Mouse (Mus musculus) midbrain, embryonic 12.5 days (tissue): ENCODE results near the gene Rev3l. TPM values are rescaled to one million over a fixed set of nuclear protein-coding genes. Genes with fewer than 3 reads are reported as not detected.
"Not testable (repeated sequence)": the region's sequence is repeated elsewhere in the genome, so short reads cannot be mapped to it uniquely, and the experiment has no call there.

Source experiments
- ATAC-seq: fragments of 200-750 bp; cut with Nextera tagmentation; 2 replicates; pipeline ENCODE4 v1.8.0; 2017; ENCODE audit warnings: low read depth, moderate TSS enrichment, moderate library complexity; ENCODE audit not compliant: low FRiP score
- H3K27ac ChIP-seq: fragments of 300-500 bp; sonication (generic); replicated peaks from 2 replicates; pipeline ENCODE4 v1.5.1; 2016; ENCODE audit warnings: mild to moderate bottlenecking
- H3K27me3 ChIP-seq: fragments of 300-500 bp; sonication (generic); 2 replicates; pipeline ENCODE4 v1.6.1; 2016; ENCODE audit warnings: mild to moderate bottlenecking
- H3K36me3 ChIP-seq: fragments of 300-500 bp; sonication (generic); 2 replicates; pipeline ENCODE4 v1.6.1; 2016
- H3K4me1 ChIP-seq: fragments of 300-500 bp; sonication (generic); 2 replicates; pipeline ENCODE4 v1.6.1; 2016
- H3K4me2 ChIP-seq: fragments of 300-500 bp; sonication (generic); replicated peaks from 2 replicates; pipeline ENCODE4 v1.6.1; 2016; ENCODE audit warnings: mild to moderate bottlenecking, moderate library complexity
- H3K4me3 ChIP-seq: fragments of 300-500 bp; sonication (generic); 2 replicates; pipeline ENCODE4 v1.5.1; 2016; ENCODE audit warnings: mild to moderate bottlenecking
- H3K9ac ChIP-seq: fragments of 300-500 bp; sonication (generic); replicated peaks from 2 replicates; pipeline ENCODE4 v1.6.1; 2016; ENCODE audit warnings: mild to moderate bottlenecking, moderate library complexity
- H3K9me3 ChIP-seq: fragments of 300-500 bp; sonication (generic); 2 replicates; pipeline ENCODE4 v1.6.1; 2016; ENCODE audit warnings: mild to moderate bottlenecking
- WGBS: fragments of 180-500 bp; shearing (Covaris S2); methylation state at CpG from one replicate; pipeline ENCODE4 v1.1.7; 2016; 5-methylcytosine and 5-hydroxymethylcytosine counted together
- polyA plus RNA-seq: library from polyadenylated mRNA; unstranded; fragments of >200 nt; fragmentation: Nextera tagmentation; extraction: Ambion mirVana; gene quantifications from 2 replicates; pipeline ENCODE4 v1.2.1, GENCODE M21; 2016

The Rev3l gene
- polyA plus RNA-seq, 1 experiment from 2014 or later = 20.7 TPM

DNA sequence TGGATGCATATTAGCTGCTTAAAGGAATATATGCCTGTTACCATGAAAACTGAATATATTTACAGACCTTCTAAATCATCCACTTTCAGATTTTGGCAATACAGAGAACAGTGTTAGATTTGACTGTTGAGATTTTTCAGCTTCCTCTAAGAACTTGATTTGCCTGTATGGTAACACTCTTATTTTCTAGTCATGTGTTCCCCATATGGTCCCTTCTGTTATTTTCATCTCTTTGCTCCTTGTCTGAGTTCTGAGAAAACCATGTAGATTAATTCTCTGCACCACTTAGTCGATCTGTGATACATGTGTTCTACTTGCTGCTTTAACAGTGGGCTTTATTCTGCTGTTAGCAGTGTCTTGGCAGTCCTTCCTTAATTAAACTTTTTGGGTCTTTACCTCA, 110.7 kb downstream of the Rev3l start:
- Histone ChIP-seq H3K9me3 (no peaks in the 10 kb centered on the region), H3K36me3 (peaks cover 41% of the 10 kb centered on the region), H3K27me3 (no peaks in the 10 kb centered on the region), H3K4me3 (no peak overlapping the region), H3K4me2 (no peak overlapping the region), H3K4me1 (no peaks in the 10 kb centered on the region), H3K9ac (no peak overlapping the region), H3K27ac (no peak overlapping the region)
- 84% methylated on average over 1 of the region's 1 CpGs for WGBS
- no peak for ATAC-seq

DNA sequence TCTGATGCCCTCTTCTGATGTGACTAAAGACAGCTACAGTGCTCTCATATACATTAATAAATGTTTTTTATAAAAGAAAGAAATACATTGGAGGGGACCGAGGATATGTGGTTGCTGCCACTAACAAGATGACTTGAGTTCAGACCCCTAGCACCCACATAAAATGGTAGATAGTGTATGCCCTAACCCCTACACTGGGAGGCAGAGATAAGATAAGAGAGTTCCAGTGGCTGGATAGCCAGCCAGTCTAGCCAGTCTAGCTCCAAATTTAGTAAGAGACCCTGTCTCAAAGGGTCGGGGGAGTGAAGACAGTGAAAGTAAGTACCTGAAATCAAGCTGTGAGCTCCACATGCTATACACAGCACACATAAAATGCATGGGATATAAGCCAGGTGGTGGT, 133.6 kb downstream of the Rev3l start:
- Histone ChIP-seq H3K4me2 (no peak overlapping the region), H3K4me1 (no peaks in the 10 kb centered on the region), H3K36me3 (peaks cover 61% of the 10 kb centered on the region), H3K9ac (no peak overlapping the region), H3K4me3 (no peak overlapping the region), H3K9me3 (no peaks in the 10 kb centered on the region), H3K27ac (no peak overlapping the region), H3K27me3 (no peaks in the 10 kb centered on the region)
- WGBS = 92% methylated on average over 2 of the region's 2 CpGs
- no peak for ATAC-seq

DNA sequence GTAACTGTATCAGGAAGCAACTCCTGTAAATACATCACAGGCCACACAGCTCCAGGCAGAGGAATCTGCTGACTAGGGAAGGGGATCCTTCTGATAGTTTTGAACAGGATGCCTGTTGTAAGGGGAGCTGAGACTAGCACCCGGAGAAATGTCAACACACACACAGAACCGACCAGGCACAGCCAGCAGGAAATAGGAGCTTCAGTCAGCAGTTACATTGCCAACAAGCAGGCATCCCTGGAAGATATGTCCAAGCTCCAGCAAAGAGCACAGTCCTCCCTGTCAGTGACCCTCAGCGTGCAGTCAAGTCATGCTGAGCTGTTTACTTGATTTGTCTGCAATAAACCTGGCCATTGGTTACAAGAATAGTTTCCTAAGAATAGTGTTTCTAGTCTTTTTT, 156.7 kb downstream of the Rev3l start:
- no peak overlapping the region for H3K9ac ChIP-seq
- H3K4me2 ChIP-seq = no peak overlapping the region
- no peaks in the 10 kb centered on the region for H3K27me3 ChIP-seq
- no peak overlapping the region for H3K27ac ChIP-seq
- no peaks in the 10 kb centered on the region for H3K4me1 ChIP-seq
- WGBS = 78% methylated on average over 3 of the region's 3 CpGs
- no peak overlapping the region for H3K4me3 ChIP-seq
- ATAC-seq = no peak
- H3K36me3 ChIP-seq = 0 out of 2 replicates have a peak, but pooled peaks cover 4% of the 10 kb centered on the region
- H3K9me3 ChIP-seq = no peaks in the 10 kb centered on the region

DNA sequence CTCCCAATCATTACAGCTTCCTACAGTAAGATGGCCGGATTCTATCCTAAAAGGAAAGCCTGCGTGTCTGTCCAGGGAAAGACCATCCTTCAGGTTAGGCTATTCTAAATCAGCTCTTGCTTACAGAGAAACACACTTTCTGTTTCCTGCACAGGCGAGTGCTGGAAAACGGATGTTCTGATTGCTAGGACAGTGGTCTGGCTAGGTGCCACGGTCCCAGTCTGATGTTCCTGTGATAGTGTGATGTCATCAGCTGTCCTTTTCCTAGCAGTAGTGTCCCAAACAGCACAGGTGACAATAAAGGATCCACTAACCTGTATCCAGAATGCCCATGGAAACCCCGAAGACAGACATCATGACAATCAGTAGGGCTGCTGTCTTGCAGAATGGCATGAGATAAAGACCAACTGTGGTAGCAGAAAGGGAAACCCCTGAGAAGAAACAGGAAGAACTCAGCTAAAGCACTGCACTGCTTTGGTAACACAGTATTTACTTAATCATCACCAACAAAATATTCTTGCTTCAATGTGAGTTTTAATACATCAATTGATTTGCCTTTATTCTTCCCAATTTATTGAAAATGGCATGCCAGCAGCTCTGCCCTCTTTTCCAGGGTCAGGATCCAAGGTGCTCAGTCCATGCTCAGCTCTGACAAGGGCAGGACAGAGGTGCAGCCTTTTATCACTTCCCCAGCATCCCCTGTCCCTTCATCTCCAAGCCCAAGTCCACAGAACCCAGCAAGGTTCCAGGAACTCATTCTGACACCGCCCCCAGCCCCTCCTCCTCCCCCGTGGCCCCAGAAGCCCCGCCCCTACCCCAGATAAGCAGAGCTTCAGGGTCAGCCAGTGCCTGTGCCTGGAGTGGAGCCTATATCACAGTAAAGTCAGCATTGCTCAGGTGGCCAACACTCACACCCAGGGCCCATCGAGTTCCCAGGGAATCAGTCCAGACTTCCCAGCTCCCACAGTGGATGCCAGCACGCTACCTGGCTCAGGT, 162.1 kb downstream of the Rev3l start:
- 75% methylated on average over 11 of the region's 11 CpGs for WGBS
- no peak overlapping the region for H3K4me2 ChIP-seq
- ATAC-seq = no peak

DNA sequence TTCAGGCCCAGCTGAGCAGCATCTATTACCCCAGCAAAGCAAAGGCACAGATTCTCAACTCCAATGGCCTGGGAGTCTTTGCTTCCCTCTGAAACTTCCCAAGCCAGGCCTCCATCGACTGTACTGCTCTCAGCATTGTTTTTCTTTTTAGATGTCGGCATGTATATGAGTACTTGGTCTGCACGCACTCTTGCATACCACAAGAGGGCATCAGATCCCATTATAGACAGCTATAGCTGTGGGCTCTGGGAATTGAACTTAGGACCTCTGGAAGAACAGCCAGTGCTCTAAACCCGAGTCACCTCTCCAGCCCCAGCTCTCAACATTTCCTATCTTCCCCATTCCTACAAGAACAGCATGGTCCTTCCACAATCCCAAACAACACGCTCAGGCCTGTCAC, 164.6 kb downstream of the Rev3l start:
- no peak overlapping the region for H3K27ac ChIP-seq
- no peak overlapping the region for H3K4me2 ChIP-seq
- H3K9me3 ChIP-seq = no peaks in the 10 kb centered on the region
- no peaks in the 10 kb centered on the region for H3K27me3 ChIP-seq
- no peak for ATAC-seq
- no peaks in the 10 kb centered on the region for H3K36me3 ChIP-seq
- H3K9ac ChIP-seq = no peak overlapping the region
- H3K4me1 ChIP-seq = peaks cover 10% of the 10 kb centered on the region; the same call in 1 of the 2 replicates
- WGBS = 91% methylated on average over 5 of the region's 5 CpGs
- no peak overlapping the region for H3K4me3 ChIP-seq

More for the DNA sequence above, 162.1 kb downstream of the Rev3l start:
- Histone ChIP-seq H3K9me3 (no peaks in the 10 kb centered on the region), H3K4me3 (no peak overlapping the region), H3K9ac (no peak overlapping the region), H3K36me3 (0 out of 2 replicates have a peak, but pooled peaks cover 4% of the 10 kb centered on the region), H3K27ac (no peak overlapping the region), H3K27me3 (no peaks in the 10 kb centered on the region), H3K4me1 (peaks cover 5% of the 10 kb centered on the region; the same call in 1 of the 2 replicates)

DNA sequence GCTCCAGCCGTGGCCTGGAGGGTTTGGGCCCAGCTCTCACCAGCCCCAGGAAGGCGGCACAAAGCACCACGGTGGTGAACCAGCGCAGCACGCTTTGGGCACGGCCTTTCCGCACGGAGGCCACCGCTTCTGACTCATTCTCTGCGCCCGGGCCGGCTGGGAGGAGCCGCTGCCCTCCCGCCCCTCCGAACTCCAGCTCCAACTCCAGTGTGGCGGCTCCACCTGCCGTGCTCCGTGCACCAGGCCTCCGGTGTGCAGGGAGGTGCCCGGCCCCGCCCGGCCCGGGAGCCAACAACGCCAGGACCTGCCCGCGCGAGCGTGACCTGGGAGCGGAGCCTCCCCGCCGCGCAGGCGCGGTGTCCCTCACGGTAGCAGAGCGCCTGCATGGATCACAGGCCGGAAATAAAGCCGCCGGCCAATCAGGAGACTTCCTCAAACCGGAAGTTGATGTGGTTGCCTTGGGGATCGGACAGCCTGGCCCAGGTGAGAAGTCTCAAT, 167.0 kb downstream of the Rev3l start, which contains the start of gene Mfsd4b4:
Mfsd4b4 (minus strand) TSS at position 365 of the 498 bp plus-strand sequence.
- Histone ChIP-seq H3K27me3 (no peaks in the 10 kb centered on the region), H3K9ac (peak within 1 kb of the TSS; percentile 86), H3K27ac (peak within 1 kb of the TSS; percentile 75), H3K4me2 (peak within 1 kb of the TSS; percentile 89), H3K4me1 (peaks cover 10% of the 10 kb centered on the region; the same call in 1 of the 2 replicates), H3K9me3 (no peaks in the 10 kb centered on the region), H3K4me3 (peak within 1 kb of the TSS; percentile 75), H3K36me3 (no peaks in the 10 kb centered on the region)
- ATAC-seq = peak; percentile 99
- WGBS = under 1% methylated on average over 41 of the region's 41 CpGs

DNA sequence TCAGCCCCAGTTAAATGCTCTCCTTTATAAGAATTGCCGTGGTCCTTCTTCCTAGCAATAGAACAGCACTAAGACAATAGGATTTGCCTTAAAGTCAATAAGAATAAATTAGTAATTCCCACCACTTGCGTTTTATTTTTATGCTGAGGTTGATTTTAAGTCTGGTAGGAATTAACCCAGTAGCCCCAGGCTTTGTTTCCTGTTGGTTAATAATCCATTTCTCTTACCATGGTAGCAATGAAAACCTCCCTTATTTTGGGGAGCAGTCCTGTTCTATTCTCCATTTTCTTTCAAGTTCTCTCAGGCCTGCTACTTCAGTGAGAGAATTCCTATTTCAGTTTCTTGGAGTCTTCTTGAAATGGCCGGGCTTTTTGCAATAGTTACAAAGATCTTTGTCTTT, 172.3 kb downstream of the Rev3l start:
- H3K27ac ChIP-seq = no peak overlapping the region
- H3K9me3 ChIP-seq = no peaks in the 10 kb centered on the region
- no peak overlapping the region for H3K4me3 ChIP-seq
- WGBS = 72% methylated on average over 3 of the region's 3 CpGs
- no peaks in the 10 kb centered on the region for H3K36me3 ChIP-seq
- no peaks in the 10 kb centered on the region for H3K27me3 ChIP-seq
- no peak overlapping the region for H3K4me2 ChIP-seq
- no peak for ATAC-seq
- peaks cover 4% of the 10 kb centered on the region; the same call in 1 of the 2 replicates for H3K4me1 ChIP-seq
- H3K9ac ChIP-seq = no peak overlapping the region

DNA sequence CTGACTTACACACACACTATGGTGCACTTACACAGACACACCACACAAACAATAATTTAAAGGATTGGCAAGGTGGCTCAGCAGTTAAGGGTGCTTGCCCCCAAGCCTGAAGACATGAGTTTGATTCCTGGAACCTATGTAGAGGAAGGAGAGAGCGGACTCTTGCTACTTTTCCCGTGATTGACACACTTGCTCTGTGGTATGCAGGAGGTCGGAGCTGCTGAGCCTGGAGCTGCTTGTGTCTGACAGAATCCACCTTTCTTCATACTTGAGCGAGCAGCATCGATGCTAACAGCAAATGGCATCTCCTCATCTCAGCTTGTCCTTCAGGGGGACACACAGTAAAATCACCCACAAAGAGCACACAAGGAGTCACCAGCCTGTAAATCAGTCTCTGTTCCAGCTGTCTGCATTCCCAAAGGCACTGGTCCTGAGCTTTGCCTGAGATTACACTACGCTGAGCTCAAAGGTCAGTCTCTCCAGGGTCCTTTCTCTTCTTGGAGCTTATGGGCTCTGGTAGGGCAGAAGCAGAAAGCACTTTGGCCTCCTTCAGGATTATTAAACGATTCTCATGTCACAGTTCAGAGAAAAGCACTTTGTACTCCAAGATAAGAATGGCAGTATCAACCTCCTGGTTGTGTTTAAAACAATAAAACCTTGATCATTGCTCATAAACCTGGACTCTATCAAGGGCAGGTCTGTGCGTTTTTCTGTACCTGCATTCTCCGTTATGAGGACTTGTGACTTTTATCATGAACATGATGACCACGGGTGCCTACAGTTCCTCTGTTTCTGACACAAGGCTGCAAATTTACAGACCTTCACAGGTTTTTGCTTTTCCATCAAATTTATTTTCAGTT, 175.1 kb downstream of the Rev3l start:
- ATAC-seq = no peak
- 79% methylated on average over 10 of the region's 10 CpGs for WGBS
- no peaks in the 10 kb centered on the region for H3K36me3 ChIP-seq

DNA sequence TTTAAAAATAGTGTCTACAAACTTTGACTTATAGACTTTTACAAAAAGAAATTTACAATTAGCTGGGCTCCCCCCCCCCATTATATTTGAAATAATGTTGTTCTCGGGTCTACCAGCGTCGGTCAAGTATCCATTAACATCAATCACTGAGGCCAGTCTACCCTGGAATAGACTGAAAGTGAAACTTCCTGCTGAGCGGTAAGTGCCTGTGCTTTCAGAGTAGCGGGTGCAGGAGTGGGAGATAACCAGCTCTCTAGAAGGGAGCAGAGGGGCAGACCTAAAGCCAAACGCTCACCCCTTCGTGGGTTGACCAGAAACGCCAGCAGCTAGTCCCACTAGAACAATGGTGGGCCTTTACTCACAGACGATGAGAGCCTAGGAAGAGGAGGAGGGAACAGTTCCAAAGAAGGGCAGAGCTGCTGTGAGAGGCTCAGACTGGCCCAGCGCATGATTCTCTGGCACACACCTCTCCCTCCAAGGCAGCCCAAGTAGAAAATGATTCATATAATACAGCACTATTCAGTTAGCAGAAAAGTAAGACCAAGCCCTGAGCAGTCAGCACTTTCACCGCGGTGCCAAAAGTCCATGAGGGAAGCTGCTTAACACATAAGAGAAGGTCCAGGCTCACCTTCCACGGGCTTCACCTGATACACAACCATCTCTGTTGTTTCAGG, 177.0 kb downstream of the Rev3l start:
- no peaks in the 10 kb centered on the region for H3K9me3 ChIP-seq
- no peak overlapping the region for H3K9ac ChIP-seq
- no peaks in the 10 kb centered on the region for H3K36me3 ChIP-seq
- no peak overlapping the region for H3K4me3 ChIP-seq
- H3K4me1 ChIP-seq = no peaks in the 10 kb centered on the region
- ATAC-seq = no peak
- no peak overlapping the region for H3K4me2 ChIP-seq
- WGBS = 79% methylated on average over 13 of the region's 13 CpGs
- H3K27me3 ChIP-seq = no peaks in the 10 kb centered on the region
- no peak overlapping the region for H3K27ac ChIP-seq

More for the DNA sequence above, 175.1 kb downstream of the Rev3l start:
- Histone ChIP-seq H3K9ac (no peak overlapping the region), H3K27me3 (no peaks in the 10 kb centered on the region), H3K4me3 (no peak overlapping the region), H3K4me1 (no peaks in the 10 kb centered on the region), H3K4me2 (no peak overlapping the region), H3K27ac (no peak overlapping the region), H3K9me3 (no peaks in the 10 kb centered on the region)

DNA sequence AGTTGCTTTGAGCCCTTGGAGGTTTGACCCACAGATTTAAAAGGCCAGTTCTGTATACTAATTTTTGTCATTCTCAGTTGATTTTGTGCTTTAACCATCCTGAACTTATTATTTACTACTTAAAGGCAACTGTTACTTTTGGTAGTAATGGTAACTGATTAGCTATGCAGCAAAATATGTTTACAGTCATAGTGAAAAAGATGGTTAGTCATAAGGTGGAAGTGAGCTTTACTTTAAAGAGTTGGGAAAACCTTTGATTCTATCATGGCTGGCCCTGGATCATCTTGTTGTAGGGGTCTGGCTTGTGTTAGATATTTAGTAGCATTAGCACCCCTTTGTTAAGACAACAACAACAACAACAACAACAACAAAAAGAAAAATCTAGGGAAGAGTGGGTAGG, 180.7 kb downstream of the Rev3l start:
- H3K4me3 ChIP-seq = no peak overlapping the region
- H3K9me3 ChIP-seq = no peaks in the 10 kb centered on the region
- H3K4me2 ChIP-seq = no peak overlapping the region
- no peak overlapping the region for H3K27ac ChIP-seq
- ATAC-seq = no peak
- no peak overlapping the region for H3K9ac ChIP-seq
- no peaks in the 10 kb centered on the region for H3K36me3 ChIP-seq
- H3K27me3 ChIP-seq = no peaks in the 10 kb centered on the region
- H3K4me1 ChIP-seq = no peaks in the 10 kb centered on the region

DNA sequence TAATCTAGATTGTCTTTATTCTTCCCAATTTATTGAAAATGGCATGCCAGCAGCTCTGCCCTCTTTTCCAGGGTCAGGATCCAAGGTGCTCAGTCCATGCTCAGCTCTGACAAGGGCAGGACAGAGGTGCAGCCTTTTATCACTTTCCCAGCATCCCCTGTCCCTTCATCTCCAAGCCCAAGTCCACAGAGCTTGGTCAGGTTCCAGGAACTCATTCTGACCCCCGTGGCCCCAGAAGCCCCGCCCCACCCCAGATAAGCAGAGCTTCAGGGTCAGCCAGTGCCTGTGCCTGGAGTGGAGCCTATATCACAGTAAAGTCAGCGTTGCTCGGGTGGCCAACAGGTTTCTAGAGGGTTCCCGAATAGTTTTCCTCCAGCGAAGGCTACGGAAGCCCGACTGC, 192.6 kb downstream of the Rev3l start:
- peaks cover 23% of the 10 kb centered on the region for H3K27me3 ChIP-seq
- H3K36me3 ChIP-seq, H3K4me1 ChIP-seq, H3K27ac ChIP-seq, H3K9ac ChIP-seq, ATAC-seq, H3K4me2 ChIP-seq, H3K4me3 ChIP-seq, H3K9me3 ChIP-seq: not testable (repeated sequence)
- WGBS = 78% methylated on average over 8 of the region's 8 CpGs
